In genomic region chr4:86823169-86823568, GRCm38 (mm10) we compare ENCODE assay signal across 9 mouse cellular contexts. TPM values are rescaled to one million over a fixed set of nuclear protein-coding genes. Genes with fewer than 3 reads are reported as not detected.
DNase-seq lines count a peak whose midpoint lies in the region; ATAC-seq and TF ChIP-seq lines count a peak whose summit lies in the region.
"Had no signal": no experiment of that assay in that cellular context is flagged by ENCODE, and none has a peak within 500 bp of the region (broad histone marks: within the 10 kb centered on the region; RNA-seq: fewer than 3 reads in every experiment).

No protein-coding gene starts in this region.

- no peak overlapping the region for H3K4me2 ChIP-seq in liver, postnatal 0 days (ENCODE audit: low read depth, low read length)
- H3K4me2 ChIP-seq: lung, embryonic 15.5 days had no signal

- no peak for TF ChIP-seq EP300 in liver, postnatal 0 days (IDR thresholded peaks at IDR 0.05; ENCODE audit: low read depth)

- H3K27me3 ChIP-seq in heart, embryonic 10.5 days (ENCODE audit: insufficient read depth, poor library complexity, severe bottlenecking), result no peaks in the 10 kb centered on the region
- H3K27me3 ChIP-seq in liver, postnatal 0 days (ENCODE audit: insufficient read depth, low read length), result no peaks in the 10 kb centered on the region
- H3K27me3 ChIP-seq: lung, embryonic 15.5 days had no signal

- 87% methylated on average over 2 of the region's 2 CpGs for WGBS in heart, embryonic 10.5 days
- WGBS in liver, postnatal 0 days (ENCODE audit: insufficient replicate concordance), result 78% methylated on average over 2 of the region's 2 CpGs

- H3K27ac ChIP-seq in heart, embryonic 10.5 days, result no peak overlapping the region
- no peak overlapping the region for H3K27ac ChIP-seq in cortical plate, adult 2 months (ENCODE audit: insufficient read depth, low read length)
- H3K27ac ChIP-seq in liver, postnatal 0 days (ENCODE audit: low read depth), result no peak overlapping the region
- H3K27ac ChIP-seq: lung, embryonic 15.5 days had no signal

- peak; percentile 55 for TF ChIP-seq CTCF in cortical plate, adult 2 months (IDR thresholded peaks at IDR 0.05; ENCODE audit: extremely low read depth, insufficient read depth, low read length)
- peak; percentile 80 for TF ChIP-seq CTCF in liver, postnatal 0 days (IDR thresholded peaks at IDR 0.05; ENCODE audit: low read depth)

- DNase-seq in heart, adult 8-10 months (ENCODE audit: low spot score), result peak; percentile 33
- DNase-seq in heart, embryonic 10.5 days (ENCODE audit: low spot score), result no peak
- peak; percentile 79 for DNase-seq in 3T3-L1 (ENCODE audit: low read depth, low spot score)
- peak; percentile 76 for DNase-seq in R1 (ENCODE audit: low read depth, low spot score)
- peak; percentile 56 for DNase-seq in hindlimb bud, embryonic 11.5 days (ENCODE audit: extremely low spot score, low read depth, low spot score)
- peak; percentile 58 for DNase-seq in liver, postnatal 0 days
- peak; percentile 13 for DNase-seq in skeletal muscle tissue, adult 2 months (ENCODE audit: low read depth, low spot score)

- H3K9ac ChIP-seq in liver, postnatal 0 days (replicated peaks), result no peak overlapping the region
- H3K9ac ChIP-seq: lung, embryonic 15.5 days had no signal

- ATAC-seq in liver, postnatal 0 days, result no peak

- TF ChIP-seq POLR2A in cortical plate, adult 2 months (IDR thresholded peaks at IDR 0.05; ENCODE audit: extremely low read depth, insufficient read depth, low read length), result no peak

- H3K9me3 ChIP-seq in heart, embryonic 10.5 days, result no peaks in the 10 kb centered on the region
- no peaks in the 10 kb centered on the region for H3K9me3 ChIP-seq in liver, postnatal 0 days (ENCODE audit: low read length)
- H3K9me3 ChIP-seq: lung, embryonic 15.5 days had no signal

- peaks cover 55% of the 10 kb centered on the region for H3K36me3 ChIP-seq in heart, embryonic 10.5 days
- H3K36me3 ChIP-seq in liver, postnatal 0 days (replicated peaks; ENCODE audit: insufficient read depth, low read length), result peaks cover 37% of the 10 kb centered on the region

- no peaks in the 10 kb centered on the region for H3K4me1 ChIP-seq in heart, embryonic 10.5 days
- H3K4me1 ChIP-seq in cortical plate, adult 2 months (ENCODE audit: control insufficient read depth, insufficient read depth, low read length), result no peaks in the 10 kb centered on the region
- no peaks in the 10 kb centered on the region for H3K4me1 ChIP-seq in liver, postnatal 0 days (ENCODE audit: insufficient read depth)
- H3K4me1 ChIP-seq: lung, embryonic 15.5 days had no signal

- H3K4me3 ChIP-seq in heart, embryonic 10.5 days, result no peak overlapping the region
- H3K4me3 ChIP-seq in cortical plate, adult 2 months (ENCODE audit: insufficient read depth, low read length), result no peak overlapping the region
- no peak overlapping the region for H3K4me3 ChIP-seq in liver, postnatal 0 days (ENCODE audit: low read depth, low read length)
- H3K4me3 ChIP-seq: lung, embryonic 15.5 days had no signal

RNA-seq across cellular contexts. Expression of gene Rps6, which starts 34.0 kb away (rescaled TPM):
- total RNA-seq in heart, adult 8-10 months (2022), result 100 to 1,000 TPM; 483 to 550 (median 520) TPM
- 492 and 664 TPM in 2 replicates for polyA plus RNA-seq in heart, embryonic 10.5 days (2016; fragmentation: Nextera tagmentation; extraction: Ambion mirVana)
- 613 and 648 TPM in 2 replicates for polyA plus RNA-seq in cortical plate, adult 2 months (2012; rRNA removed)
- polyA plus RNA-seq in liver, postnatal 0 days (2015; fragmentation: Nextera tagmentation; extraction: Ambion mirVana), result 455 and 469 TPM in 2 replicates

RNA-seq across cellular contexts. Expression of gene Acer2, which starts 51.0 kb away (rescaled TPM):
- total RNA-seq in heart, adult 8-10 months (2022), result 10 to 100 TPM; 15.3 to 17.8 (median 17.6) TPM
- 25.0 and 32.8 TPM in 2 replicates for polyA plus RNA-seq in heart, embryonic 10.5 days (2016; fragmentation: Nextera tagmentation; extraction: Ambion mirVana)
- 6.3 and 7.2 TPM in 2 replicates for polyA plus RNA-seq in cortical plate, adult 2 months (2012; rRNA removed)
- 10.1 and 11.4 TPM in 2 replicates for polyA plus RNA-seq in liver, postnatal 0 days (2015; fragmentation: Nextera tagmentation; extraction: Ambion mirVana)
